Mouse (Mus musculus) limb, embryonic 15.5 days (tissue): ENCODE measurements at regions not wholly inside any gene's neighbourhood (a gene's known extent, or its start where the extent isn't known, plus 50 kb on each side); places are given as distances from the start of the nearest gene placed in this dataset.

Experiments
- ATAC-seq: fragments of 200-750 bp; cut with Nextera tagmentation; 2 replicates; pipeline ENCODE4 v1.8.0; 2017; ENCODE audit warnings: low read depth, moderate TSS enrichment; ENCODE audit not compliant: insufficient number of reproducible peaks, low FRiP score, low TSS enrichment
- H3K27ac ChIP-seq: fragments of 300-500 bp; sonication (generic); 2 replicates; pipeline ENCODE4 v1.5.1; 2015; ENCODE audit warnings: moderate library complexity, mild to moderate bottlenecking, inconsistent platforms
- H3K27me3 ChIP-seq: fragments of 300-500 bp; sonication (generic); 2 replicates; pipeline ENCODE4 v1.6.1; 2015; ENCODE audit warnings: inconsistent platforms
- H3K36me3 ChIP-seq: fragments of 300-500 bp; sonication (generic); 2 replicates; pipeline ENCODE4 v1.6.1; 2015; ENCODE audit warnings: inconsistent platforms
- H3K4me1 ChIP-seq: fragments of 300-500 bp; sonication (generic); 2 replicates; pipeline ENCODE4 v1.6.1; 2015; ENCODE audit warnings: inconsistent platforms
- H3K4me2 ChIP-seq: fragments of 300-500 bp; sonication (generic); 2 replicates; pipeline ENCODE4 v1.6.1; 2015; ENCODE audit warnings: mild to moderate bottlenecking, inconsistent platforms
- H3K4me3 ChIP-seq: fragments of 300-500 bp; sonication (generic); 2 replicates; pipeline ENCODE4 v1.5.1; 2015; ENCODE audit warnings: mild to moderate bottlenecking, inconsistent platforms
- H3K9ac ChIP-seq: fragments of 300-500 bp; sonication (generic); 2 replicates; pipeline ENCODE4 v1.6.1; 2015; ENCODE audit warnings: inconsistent platforms
- H3K9me3 ChIP-seq: fragments of 300-500 bp; sonication (generic); 2 replicates; pipeline ENCODE4 v1.6.1; 2016; ENCODE audit warnings: inconsistent platforms
- WGBS: fragments of 180-500 bp; shearing (Covaris S2); methylation state at CpG from one replicate; pipeline ENCODE4 v1.1.7; 2015; 5-methylcytosine and 5-hydroxymethylcytosine counted together

DNA sequence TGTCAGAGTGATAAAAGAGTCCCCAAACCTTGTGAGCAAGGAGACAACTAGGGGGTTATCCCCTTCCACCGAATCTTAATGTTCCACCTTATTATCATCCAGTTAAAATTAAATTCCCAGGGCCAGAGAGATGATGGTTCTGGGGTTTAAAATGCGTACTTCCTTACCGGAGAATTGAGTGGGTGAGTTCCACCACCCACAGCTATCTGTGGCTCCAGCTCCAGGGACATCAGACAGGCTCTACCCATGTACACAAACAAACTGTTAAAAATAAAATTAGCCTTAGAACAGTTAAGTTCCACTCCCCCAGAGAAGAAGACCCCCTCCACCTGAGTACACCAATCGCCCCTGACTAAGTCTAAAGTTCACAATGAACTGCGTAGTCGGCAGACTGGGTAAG lies 52.0 kb upstream of the Mgat5 start:
- H3K27ac ChIP-seq: no peak overlapping the region
- H3K27me3 ChIP-seq: no peaks in the 10 kb centered on the region
- no peak for ATAC-seq
- no peak overlapping the region for H3K9ac ChIP-seq
- no peaks in the 10 kb centered on the region for H3K4me1 ChIP-seq
- H3K4me3 ChIP-seq: no peak overlapping the region
- no peaks in the 10 kb centered on the region for H3K9me3 ChIP-seq
- H3K36me3 ChIP-seq: no peaks in the 10 kb centered on the region
- H3K4me2 ChIP-seq: no peak overlapping the region
- 74% methylated on average over 6 of the region's 6 CpGs for WGBS

DNA sequence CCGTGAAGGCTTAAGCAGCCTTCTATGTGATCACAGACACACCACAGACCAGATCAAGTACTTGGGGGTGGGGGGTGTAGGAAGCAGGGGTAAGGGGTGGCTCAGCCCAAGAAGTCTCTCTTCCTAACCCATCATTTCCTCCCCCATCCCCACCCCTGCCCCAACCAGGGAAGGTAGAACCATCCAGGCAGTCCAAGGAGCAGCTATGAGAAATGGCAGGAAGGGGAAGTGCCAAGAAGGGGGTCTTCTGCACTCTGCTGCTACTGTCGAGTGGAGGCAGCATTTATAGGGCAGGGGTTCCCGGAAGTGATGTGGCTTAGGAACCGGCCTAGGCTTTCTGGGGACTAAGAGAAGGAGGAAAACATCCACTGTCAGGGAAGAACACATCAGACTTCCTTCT lies 69.3 kb upstream of the Mgat5 start:
- H3K27me3 ChIP-seq: no peaks in the 10 kb centered on the region
- no peak overlapping the region for H3K4me3 ChIP-seq
- H3K36me3 ChIP-seq: no peaks in the 10 kb centered on the region
- H3K27ac ChIP-seq: no peak overlapping the region
- 53% methylated on average over 4 of the region's 4 CpGs for WGBS
- no peaks in the 10 kb centered on the region for H3K4me1 ChIP-seq
- ATAC-seq: no peak
- no peak overlapping the region for H3K9ac ChIP-seq
- H3K9me3 ChIP-seq: no peaks in the 10 kb centered on the region
- no peak overlapping the region for H3K4me2 ChIP-seq

DNA sequence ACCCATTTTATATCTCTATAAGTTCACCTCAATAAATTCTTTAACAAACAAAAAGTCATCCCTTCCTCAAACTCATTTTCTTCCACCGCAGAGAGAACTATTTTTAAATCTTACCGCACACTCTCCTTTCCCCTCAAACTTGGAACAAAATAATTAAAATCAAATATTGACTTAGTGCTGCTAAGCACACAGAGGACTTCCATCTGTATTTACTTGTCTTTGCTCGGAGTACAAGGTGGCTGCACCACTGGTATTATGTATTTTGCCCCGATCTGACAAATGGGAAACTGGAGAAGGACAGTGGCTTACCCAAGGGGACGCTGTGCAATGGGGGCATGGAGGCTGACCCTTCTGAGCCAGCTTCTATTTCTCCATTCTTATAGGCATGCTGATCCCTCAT lies 72.9 kb upstream of the Mgat5 start:
- WGBS: 74% methylated on average over 5 of the region's 5 CpGs
- no peak overlapping the region for H3K27ac ChIP-seq
- H3K4me1 ChIP-seq: no peaks in the 10 kb centered on the region
- ATAC-seq: no peak
- H3K4me2 ChIP-seq: no peak overlapping the region
- no peak overlapping the region for H3K9ac ChIP-seq
- no peaks in the 10 kb centered on the region for H3K27me3 ChIP-seq
- H3K4me3 ChIP-seq: no peak overlapping the region
- H3K36me3 ChIP-seq: no peaks in the 10 kb centered on the region
- no peaks in the 10 kb centered on the region for H3K9me3 ChIP-seq

DNA sequence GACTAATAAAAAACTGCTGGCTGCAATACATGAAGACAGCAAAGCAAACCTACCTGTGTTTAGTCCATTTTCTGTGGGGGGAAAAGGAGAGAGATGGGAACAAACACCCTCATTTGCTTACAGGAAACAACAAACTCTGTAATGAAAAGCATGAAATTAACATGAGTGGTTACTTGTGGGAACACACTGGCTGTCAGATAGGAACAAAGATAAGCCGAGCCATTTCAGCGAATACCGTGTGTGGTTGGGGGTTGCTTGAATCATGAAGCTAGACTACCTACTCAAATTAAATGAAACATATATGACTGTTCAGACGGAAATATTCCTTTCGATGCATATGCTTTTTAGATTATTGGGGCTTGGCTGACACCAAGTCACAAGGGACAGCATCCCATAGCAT lies 80.0 kb upstream of the Mgat5 start:
- Histone ChIP-seq H3K27ac (no peak overlapping the region), H3K9me3 (no peaks in the 10 kb centered on the region), H3K4me3 (no peak overlapping the region), H3K9ac (no peak overlapping the region), H3K4me1 (no peaks in the 10 kb centered on the region), H3K4me2 (no peak overlapping the region), H3K27me3 (no peaks in the 10 kb centered on the region), H3K36me3 (no peaks in the 10 kb centered on the region)
- no peak for ATAC-seq
- 89% methylated on average over 5 of the region's 5 CpGs for WGBS

DNA sequence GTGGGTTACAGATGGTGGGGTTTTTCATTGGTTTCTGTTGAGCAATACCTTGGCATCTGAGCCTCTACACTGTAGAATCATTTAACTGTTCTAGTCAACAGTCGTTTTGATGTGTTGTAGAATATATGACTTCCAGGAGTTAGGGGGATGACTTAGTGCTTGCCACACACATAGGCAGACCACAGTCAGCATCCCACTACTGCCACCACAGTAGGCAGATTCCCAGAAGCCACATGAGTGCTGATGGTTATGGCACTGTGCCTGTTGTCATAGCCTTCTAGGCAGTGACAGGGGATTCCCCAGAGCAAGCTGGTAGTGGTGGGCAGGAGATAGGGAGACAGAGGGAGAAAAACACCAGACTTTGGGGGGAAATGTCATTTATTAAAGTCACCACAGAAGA lies 86.8 kb upstream of the Mgat5 start:
- WGBS: 68% methylated on average over 1 of the region's 1 CpGs
- Histone ChIP-seq H3K9ac (no peak overlapping the region), H3K4me2 (no peak overlapping the region), H3K27me3 (no peaks in the 10 kb centered on the region), H3K27ac (no peak overlapping the region), H3K9me3 (no peaks in the 10 kb centered on the region), H3K4me3 (no peak overlapping the region), H3K4me1 (no peaks in the 10 kb centered on the region), H3K36me3 (no peaks in the 10 kb centered on the region)
- ATAC-seq: no peak

DNA sequence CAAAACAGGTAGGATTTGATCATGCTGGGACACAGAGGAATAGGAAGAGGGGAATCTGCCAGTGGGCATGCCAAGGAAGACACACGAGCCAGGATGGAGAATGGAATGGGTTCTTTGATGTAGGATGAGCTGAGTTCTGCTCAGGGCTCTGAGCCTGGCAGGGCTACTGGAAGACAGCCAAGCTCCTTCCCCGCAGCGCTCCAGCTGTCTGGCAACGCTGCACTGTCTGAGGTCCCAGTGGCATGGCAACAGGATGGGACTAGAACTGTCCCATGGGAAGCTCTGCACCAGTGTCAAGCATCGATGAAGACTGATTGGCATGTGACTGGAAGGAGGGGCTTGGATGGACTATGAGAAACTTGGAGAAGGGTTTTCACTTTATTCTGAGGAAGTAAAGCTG lies 97.3 kb upstream of the Mgat5 start:
- Histone ChIP-seq H3K4me2 (no peak overlapping the region), H3K4me3 (no peak overlapping the region), H3K27me3 (no peaks in the 10 kb centered on the region), H3K9ac (no peak overlapping the region), H3K36me3 (no peaks in the 10 kb centered on the region), H3K27ac (no peak overlapping the region), H3K4me1 (no peaks in the 10 kb centered on the region), H3K9me3 (no peaks in the 10 kb centered on the region)
- no peak for ATAC-seq
- 54% methylated on average over 5 of the region's 5 CpGs for WGBS

DNA sequence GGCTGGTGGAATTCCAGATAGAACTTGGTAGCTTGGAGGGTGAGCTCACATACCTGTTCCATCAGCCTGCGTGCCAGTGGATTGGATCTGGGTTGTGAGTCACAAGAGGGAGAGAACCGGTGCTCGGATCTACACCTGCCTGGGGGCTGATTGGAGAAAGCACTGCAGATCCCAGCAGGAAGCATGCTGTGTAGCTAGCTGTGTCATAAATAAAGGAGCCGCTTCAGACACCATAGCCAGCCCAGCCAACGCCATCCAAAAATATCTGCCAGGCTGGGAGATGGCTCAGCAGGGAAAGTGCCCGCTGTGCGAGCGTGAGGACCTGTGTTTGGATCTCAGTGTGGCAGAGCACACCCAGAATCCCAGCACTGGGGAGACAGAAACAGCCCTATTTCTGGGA lies 99.0 kb upstream of the Mgat5 start:
- H3K4me3 ChIP-seq: no peak overlapping the region
- no peaks in the 10 kb centered on the region for H3K27me3 ChIP-seq
- no peaks in the 10 kb centered on the region for H3K9me3 ChIP-seq
- no peak overlapping the region for H3K27ac ChIP-seq
- no peak overlapping the region for H3K9ac ChIP-seq
- no peak overlapping the region for H3K4me2 ChIP-seq
- no peaks in the 10 kb centered on the region for H3K4me1 ChIP-seq
- WGBS: 69% methylated on average over 8 of the region's 8 CpGs
- no peaks in the 10 kb centered on the region for H3K36me3 ChIP-seq
- ATAC-seq: no peak

DNA sequence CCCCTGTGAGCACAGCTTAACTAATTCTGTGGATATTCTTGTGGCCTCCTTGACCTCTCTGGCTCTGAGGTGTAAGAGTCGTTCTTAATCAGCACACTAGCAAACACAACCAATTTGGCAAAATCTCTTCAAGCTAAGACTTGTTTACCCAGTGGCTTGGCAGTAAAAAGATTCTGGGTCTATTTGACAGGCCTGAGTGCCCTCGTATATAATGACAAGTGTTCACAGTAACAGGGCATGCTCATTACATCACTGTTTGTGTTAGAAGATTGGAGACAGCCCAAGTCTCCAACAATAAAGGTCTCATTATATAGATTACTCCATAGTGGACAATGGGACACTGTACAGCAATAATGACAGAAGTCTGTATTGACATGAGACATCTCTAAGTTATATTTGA lies 101.2 kb upstream of the Mgat5 start:
- no peak for ATAC-seq
- Histone ChIP-seq H3K27me3 (no peaks in the 10 kb centered on the region), H3K27ac (no peak overlapping the region), H3K9me3 (no peaks in the 10 kb centered on the region), H3K4me2 (no peak overlapping the region), H3K9ac (no peak overlapping the region), H3K4me1 (no peaks in the 10 kb centered on the region), H3K36me3 (no peaks in the 10 kb centered on the region), H3K4me3 (no peak overlapping the region)
- 35% methylated on average over 2 of the region's 2 CpGs for WGBS

DNA sequence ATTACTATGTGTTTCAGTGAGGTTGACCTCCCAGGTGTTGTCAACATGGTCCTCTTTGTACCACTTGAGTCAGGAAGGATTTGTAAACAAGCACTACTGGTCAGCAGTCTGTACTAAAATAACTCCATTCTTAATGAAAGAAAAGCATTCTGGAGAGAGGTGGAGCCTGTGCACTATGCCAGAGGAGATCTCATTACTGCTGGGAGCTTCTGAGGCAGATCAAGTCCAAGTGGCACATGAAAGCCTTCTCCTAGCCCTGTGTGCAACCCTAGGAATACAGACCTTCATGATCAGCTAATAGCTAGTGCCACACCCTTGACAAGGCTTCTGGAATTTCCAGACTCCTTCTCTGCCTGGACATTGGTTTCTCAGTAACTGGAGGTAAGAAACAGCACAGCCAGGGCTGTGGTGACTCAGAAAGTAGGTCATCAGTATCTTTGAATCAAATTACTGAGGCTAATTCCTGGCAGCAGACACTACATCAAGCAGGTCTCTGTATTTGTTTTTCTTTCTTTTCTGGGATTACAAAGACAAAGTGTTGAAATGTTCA lies 105.9 kb upstream of the Mgat5 start:
- Histone ChIP-seq H3K9me3 (no peaks in the 10 kb centered on the region), H3K9ac (no peak overlapping the region), H3K27me3 (no peaks in the 10 kb centered on the region), H3K4me2 (no peak overlapping the region), H3K4me1 (no peaks in the 10 kb centered on the region), H3K4me3 (no peak overlapping the region), H3K27ac (no peak overlapping the region), H3K36me3 (no peaks in the 10 kb centered on the region)
- no peak for ATAC-seq

DNA sequence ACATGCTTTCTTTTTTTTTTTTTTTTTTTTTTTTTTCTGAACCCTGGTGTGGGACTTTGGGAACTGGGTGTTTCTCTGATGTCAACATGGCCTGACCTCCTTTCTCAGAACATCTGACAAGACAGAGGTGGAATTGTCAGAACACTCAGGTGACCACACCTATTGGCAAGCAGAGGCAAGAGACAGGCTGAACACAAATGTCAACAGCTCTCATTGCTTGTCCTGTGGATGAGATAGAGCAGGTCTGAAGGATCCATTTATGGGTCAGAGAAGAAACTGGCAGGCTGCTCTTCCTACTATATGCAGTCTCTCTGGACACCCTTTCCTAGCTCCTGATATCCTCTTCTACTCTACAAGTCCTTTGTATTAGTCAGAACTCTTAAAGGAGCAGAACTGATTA lies 117.2 kb upstream of the Mgat5 start:
- Histone ChIP-seq H3K9me3 (no peaks in the 10 kb centered on the region), H3K4me1 (no peaks in the 10 kb centered on the region), H3K4me2 (no peak overlapping the region), H3K27me3 (no peaks in the 10 kb centered on the region), H3K4me3 (no peak overlapping the region), H3K9ac (no peak overlapping the region), H3K27ac (no peak overlapping the region), H3K36me3 (no peaks in the 10 kb centered on the region)
- no peak for ATAC-seq

DNA sequence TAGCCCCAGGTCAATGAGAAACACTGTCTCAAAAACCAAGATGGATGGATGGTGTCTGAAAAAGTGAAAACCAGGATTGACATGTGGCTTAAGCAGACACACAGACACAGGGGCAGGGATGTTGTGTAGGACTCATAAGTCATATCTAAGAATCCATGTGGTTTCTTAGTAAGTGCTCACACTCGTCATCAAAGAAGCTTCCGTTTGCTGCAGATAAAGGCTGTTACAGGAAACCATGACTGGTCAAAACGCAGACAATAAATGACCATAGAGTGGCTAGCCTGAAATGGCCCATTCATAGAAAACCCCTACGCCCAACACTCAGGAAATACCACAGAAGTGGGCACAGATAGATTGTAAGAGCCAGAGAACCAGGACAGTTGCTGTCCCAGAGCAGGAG lies 118.8 kb upstream of the Mgat5 start:
- H3K9me3 ChIP-seq: no peaks in the 10 kb centered on the region
- H3K4me3 ChIP-seq: no peak overlapping the region
- H3K36me3 ChIP-seq: no peaks in the 10 kb centered on the region
- no peak overlapping the region for H3K9ac ChIP-seq
- H3K4me1 ChIP-seq: no peaks in the 10 kb centered on the region
- ATAC-seq: no peak
- H3K4me2 ChIP-seq: no peak overlapping the region
- no peaks in the 10 kb centered on the region for H3K27me3 ChIP-seq
- WGBS: 77% methylated on average over 4 of the region's 4 CpGs
- H3K27ac ChIP-seq: no peak overlapping the region

DNA sequence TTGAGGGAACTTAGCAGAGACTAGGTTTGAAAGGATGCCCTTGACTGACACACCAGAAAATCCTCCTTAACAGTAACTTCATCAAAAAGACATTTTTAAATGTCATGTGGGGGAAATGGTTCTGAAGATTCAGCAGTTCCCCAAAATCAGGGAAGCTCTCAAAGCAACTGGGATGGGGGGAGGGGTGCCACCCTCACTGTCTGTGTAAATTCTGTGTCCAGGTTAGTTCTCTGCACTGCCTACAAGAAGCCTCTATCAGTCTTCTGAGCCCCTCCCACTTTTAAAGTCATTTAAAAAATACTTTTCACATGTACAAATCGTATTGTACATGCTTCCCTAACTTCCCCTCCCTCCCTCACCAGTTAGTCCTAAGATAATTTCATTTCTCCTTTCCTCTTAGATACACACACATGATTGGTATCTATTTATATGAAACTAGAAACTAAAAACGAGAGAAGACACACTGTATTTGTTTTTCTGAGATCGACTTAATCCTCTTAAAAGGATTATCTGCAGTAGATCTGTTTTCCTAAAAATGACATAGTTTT lies 121.0 kb upstream of the Mgat5 start:
- H3K9me3 ChIP-seq: no peaks in the 10 kb centered on the region
- 75% methylated on average over 3 of the region's 3 CpGs for WGBS
- no peak overlapping the region for H3K9ac ChIP-seq
- H3K4me1 ChIP-seq: no peaks in the 10 kb centered on the region
- H3K27me3 ChIP-seq: no peaks in the 10 kb centered on the region
- ATAC-seq: no peak
- H3K27ac ChIP-seq: no peak overlapping the region
- no peak overlapping the region for H3K4me2 ChIP-seq
- H3K4me3 ChIP-seq: no peak overlapping the region
- no peaks in the 10 kb centered on the region for H3K36me3 ChIP-seq

DNA sequence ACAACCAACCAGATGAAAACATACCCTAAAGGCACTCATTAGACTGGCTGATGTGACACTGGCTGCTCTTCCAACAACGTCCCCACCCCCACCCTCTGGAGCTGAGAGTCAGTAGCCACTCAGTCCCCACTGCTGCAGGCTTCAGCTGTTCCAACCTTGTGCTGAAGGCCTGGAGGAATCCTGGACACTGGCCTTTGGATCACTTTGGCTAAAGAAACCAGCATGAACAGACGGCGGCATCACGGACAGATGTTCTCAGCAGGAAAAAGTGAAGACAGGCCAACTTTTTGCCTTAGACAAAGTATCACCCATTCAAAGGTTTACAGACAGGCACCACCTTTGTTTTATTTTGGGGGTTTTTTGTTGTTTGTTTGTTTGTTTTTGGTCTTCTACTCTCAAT lies 125.8 kb upstream of the Mgat5 start:
- H3K27me3 ChIP-seq: no peaks in the 10 kb centered on the region
- 63% methylated on average over 4 of the region's 4 CpGs for WGBS
- H3K9me3 ChIP-seq: no peaks in the 10 kb centered on the region
- H3K36me3 ChIP-seq: no peaks in the 10 kb centered on the region
- no peak overlapping the region for H3K27ac ChIP-seq
- ATAC-seq: no peak
- no peak overlapping the region for H3K9ac ChIP-seq
- H3K4me3 ChIP-seq: no peak overlapping the region
- no peaks in the 10 kb centered on the region for H3K4me1 ChIP-seq
- no peak overlapping the region for H3K4me2 ChIP-seq
